Mouse (Mus musculus) cerebellum, adult 8-10 months (tissue): Measurements from ENCODE around the gene Cmtm8.
A peak's percentile ranks its signal among the peaks of the same experiment; 100 is the strongest.

Experiments
- DNase-seq: peaks from one replicate; pipeline ENCODE4 v3.0.0; 2022

Cmtm8 gene

GRCm38 (mm10) chr9:114844017-114844662, at the start of gene Cmtm8:
Gene Cmtm8, minus strand, starts transcription at chr9:114844156.
- DNase-seq = peak; percentile 16

GRCm38 (mm10) chr9:114892974-114893373, 49.0 kb upstream of the Cmtm8 start:
- no peak for DNase-seq

DNA sequence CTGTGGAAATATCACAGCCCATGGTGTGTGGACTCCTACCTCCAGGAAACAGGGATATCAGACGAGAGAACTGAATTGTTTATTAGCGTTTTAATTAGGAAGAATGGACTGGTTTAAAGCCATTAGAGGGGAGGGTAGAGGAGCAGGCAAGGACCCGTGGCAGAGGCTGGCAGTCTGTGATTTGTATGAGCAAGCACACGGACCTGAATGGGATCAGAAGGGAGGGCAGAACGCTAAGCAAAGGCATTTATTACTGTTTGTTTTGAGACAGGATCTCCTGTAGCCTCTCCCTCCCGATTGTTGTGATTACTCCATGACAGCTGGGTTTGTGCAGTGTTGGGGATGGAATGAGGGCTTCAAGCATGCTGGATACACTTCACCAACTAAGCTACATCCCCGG, 46.4 kb upstream of the Cmtm8 start:
- DNase-seq = no peak

- DNase-seq = no peak
Measured at GRCm38 (mm10) chr9:114888856-114889407, 45.0 kb upstream of the Cmtm8 start.

- DNase-seq = no peak
Measured at GRCm38 (mm10) chr9:114887699-114888098, 43.7 kb upstream of the Cmtm8 start.

GRCm38 (mm10) chr9:114885991-114886662, 42.2 kb upstream of the Cmtm8 start:
- DNase-seq = no peak

- DNase-seq = no peak
Measured at GRCm38 (mm10) chr9:114885564-114885963, 41.6 kb upstream of the Cmtm8 start.

- DNase-seq = no peak
Measured at GRCm38 (mm10) chr9:114881977-114882376, 38.0 kb upstream of the Cmtm8 start.

GRCm38 (mm10) chr9:114855327-114855726, 11.4 kb upstream of the Cmtm8 start:
- DNase-seq = no peak

DNA sequence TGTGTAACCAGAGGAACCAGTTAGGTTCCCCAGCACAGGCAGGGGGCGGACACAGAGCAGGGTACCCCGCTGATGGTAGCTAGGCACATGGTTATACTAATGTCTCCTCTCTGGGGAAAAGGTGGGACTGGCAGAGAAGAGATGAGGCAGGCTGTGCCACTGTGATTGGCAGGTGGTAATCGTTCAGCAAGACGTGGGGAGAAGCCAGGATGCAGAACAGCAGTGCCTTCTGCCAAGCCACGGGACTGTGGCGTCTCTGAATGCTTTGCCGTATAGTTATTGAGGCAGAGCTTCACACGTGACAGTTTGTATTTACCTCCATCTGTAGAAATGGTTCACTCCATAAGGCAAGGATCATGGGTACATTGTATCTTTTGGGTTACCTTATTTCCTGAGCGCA, 10.7 kb upstream of the Cmtm8 start:
- no peak for DNase-seq

DNA sequence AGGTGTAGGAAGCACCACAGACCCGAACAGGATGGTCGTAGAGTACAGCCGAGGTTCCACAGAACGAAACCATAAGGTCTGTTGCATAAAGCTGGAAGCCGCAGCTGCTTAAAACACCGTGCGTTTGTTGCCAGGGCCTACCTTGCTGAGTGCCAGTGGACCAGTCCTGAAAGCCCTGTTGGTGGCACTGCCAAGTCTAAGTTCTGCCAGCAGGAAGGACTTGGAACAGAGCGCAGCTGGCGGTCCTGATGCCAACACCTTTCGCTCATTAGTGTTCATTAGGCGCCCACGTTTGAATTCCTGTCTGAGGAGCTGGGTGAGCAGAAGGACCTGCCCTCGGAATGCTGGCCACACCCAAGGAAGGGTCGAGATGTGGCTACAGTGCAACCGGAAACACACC, 9.4 kb upstream of the Cmtm8 start:
- no peak for DNase-seq

GRCm38 (mm10) chr9:114851419-114852190, 7.6 kb upstream of the Cmtm8 start:
- DNase-seq = no peak

GRCm38 (mm10) chr9:114843634-114844016, 331 bp downstream of the Cmtm8 start:
- no peak for DNase-seq

GRCm38 (mm10) chr9:114842886-114843285, 1.1 kb downstream of the Cmtm8 start:
- no peak for DNase-seq

DNA sequence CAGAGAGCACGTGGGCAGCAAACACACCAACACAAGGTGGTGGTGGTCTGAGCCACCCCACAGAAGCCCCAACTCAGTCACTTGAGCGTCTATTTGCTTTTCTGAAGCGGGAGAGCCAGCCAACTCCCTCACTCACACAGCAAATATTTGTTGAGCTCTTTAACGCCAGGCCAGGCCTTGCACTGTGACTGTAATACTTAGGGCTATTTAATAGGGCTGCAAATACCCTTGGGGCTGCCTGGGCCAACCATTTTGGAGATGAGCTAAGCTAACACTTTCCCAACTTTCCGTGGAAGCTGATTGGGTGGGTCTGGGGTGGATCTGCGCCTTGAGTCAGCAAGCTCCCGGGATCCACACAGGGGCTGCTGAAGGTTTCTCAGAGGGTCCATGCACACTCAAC, 1.7 kb downstream of the Cmtm8 start:
- DNase-seq = no peak

DNA sequence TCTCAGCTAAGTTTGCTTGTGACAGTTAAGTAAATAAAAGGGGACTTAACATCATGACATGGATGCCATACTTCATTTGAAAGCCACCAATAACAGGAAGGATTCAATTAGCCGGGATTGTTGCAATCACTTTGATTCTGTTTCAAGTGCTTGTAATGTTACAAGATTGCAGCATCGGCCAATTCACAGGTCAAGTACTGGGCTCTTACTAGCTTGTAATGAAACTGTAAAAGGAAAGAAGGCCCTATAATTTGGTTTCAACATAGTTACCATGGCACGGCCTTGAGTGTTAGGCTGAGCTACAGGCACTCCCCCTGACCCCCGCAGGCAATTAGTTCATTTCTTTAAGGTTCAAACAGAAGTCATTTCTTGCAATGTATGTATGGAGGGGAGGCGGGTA, 5.1 kb downstream of the Cmtm8 start:
- no peak for DNase-seq

- DNase-seq = no peak
Measured at GRCm38 (mm10) chr9:114831527-114831926, 12.4 kb downstream of the Cmtm8 start.

DNA sequence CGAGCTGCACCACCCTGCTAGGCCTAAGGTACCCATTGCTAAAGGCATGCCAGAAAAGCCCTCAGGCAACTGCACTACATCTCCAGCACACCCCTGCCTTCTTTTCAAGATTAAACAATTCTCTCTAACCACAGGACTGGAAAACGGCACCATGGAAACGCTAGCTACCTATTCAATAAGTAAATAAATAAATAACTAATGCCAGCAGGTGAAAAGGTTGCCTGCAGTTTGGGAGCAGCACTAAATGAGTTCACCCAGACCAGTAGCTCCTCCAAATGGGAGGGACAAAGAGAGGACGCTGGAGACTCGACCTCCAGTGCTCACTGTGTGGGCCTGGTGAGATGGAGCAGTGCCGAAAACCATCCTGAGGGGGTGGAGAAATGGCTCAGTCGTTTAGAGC, 13.6 kb downstream of the Cmtm8 start:
- no peak for DNase-seq

DNA sequence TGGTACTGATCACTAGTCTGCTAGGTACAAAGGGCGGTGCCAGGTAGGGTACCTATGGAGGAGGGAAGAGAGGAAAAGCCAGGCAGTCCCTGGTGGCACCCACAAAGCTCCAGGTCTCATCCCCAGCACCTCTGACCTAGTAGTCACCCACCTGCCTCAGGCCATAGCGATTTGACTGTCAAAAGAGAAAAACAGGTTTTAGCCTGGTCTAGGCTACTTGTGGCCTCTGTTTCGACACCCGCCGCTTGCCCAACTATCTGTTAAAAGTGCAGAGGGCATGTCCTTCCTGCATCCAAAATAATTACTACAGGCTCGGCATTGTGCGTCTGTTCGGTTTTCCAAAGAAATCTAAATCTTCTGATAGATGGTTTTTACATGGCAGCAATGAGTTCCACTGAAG, 14.3 kb downstream of the Cmtm8 start:
- DNase-seq = no peak

- no peak for DNase-seq
Measured at GRCm38 (mm10) chr9:114828377-114828776, 15.6 kb downstream of the Cmtm8 start.

GRCm38 (mm10) chr9:114827242-114827852, 16.6 kb downstream of the Cmtm8 start:
- no peak for DNase-seq

- DNase-seq = no peak
Measured at GRCm38 (mm10) chr9:114824166-114824565, 19.8 kb downstream of the Cmtm8 start.

DNA sequence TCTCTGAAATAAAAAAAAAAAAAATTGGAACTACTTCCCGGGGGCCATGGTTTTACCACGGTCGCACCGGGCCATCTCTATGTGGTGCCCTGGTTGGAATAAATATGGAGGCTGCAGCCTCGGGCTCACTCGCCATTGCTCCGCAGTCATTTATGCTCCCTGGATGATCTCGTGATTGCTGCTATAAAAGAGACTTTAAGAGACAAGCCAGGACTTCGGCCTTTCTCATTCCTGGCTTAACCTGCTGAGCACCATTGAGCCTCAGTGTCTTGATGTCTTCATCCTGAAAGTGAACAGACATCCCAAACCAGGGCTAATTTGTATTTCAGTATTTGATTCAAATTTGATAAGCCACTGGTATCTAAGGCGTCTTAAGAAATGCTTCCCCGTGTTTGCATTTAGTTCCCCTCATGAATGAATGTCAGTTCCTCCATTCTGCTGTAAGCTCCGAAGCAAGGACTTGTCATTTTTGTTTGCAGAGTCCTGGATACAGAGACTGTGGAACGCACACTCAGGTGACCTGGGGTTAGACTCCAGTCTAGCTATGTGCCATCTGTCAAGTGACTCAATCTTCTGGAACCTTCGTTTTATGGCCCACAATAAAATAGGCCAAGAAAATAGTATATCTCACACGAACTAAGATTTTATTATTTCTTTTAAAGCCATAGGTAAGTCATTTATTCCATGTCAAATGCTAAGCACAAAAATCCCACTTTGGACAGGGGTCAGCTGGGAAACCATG, 22.2 kb downstream of the Cmtm8 start:
- DNase-seq = no peak
